12 mouse cellular contexts compared by ENCODE assay signal in genomic region chr3:122208296-122209225, GRCm38 (mm10). TPM values are rescaled to one million over a fixed set of nuclear protein-coding genes. Genes with fewer than 3 reads are reported as not detected.
DNase-seq lines count a peak whose midpoint lies in the region; ATAC-seq and TF ChIP-seq lines count a peak whose summit lies in the region.
"Had no signal": no experiment of that assay in that cellular context is flagged by ENCODE, and none has a peak within 500 bp of the region (broad histone marks: within the 10 kb centered on the region; RNA-seq: fewer than 3 reads in every experiment).

No protein-coding gene starts in this region.

- intact Hi-C loops in gastrocnemius, adult 2 months (cut with DNase I) = no loop called here

- H3K9ac ChIP-seq in intestine, embryonic 16.5 days (ENCODE audit: low read depth, low read length) = no peak overlapping the region
- H3K9ac ChIP-seq in intestine, embryonic 15.5 days = no peak overlapping the region
- H3K9ac ChIP-seq in midbrain, embryonic 11.5 days (ENCODE audit: low read length) = no peak overlapping the region
- no peak overlapping the region for H3K9ac ChIP-seq in intestine, postnatal 0 days (ENCODE audit: low read depth, low read length)

- TF ChIP-seq CTCF in intestine, postnatal 0 days (IDR thresholded peaks at IDR 0.05; ENCODE audit: low read depth) = no peak
- no peak for TF ChIP-seq CTCF in gastrocnemius, adult 2 months (IDR thresholded peaks at IDR 0.05)

- H3K27me3 ChIP-seq in intestine, embryonic 16.5 days (replicated peaks; ENCODE audit: control insufficient read depth, insufficient read depth, low read length) = no peaks in the 10 kb centered on the region
- no peaks in the 10 kb centered on the region for H3K27me3 ChIP-seq in intestine, embryonic 15.5 days (replicated peaks)
- H3K27me3 ChIP-seq in midbrain, embryonic 11.5 days (ENCODE audit: control insufficient read depth, insufficient read depth, low read length) = no peaks in the 10 kb centered on the region
- H3K27me3 ChIP-seq in midbrain, embryonic 10.5 days (ENCODE audit: low read depth, poor library complexity, severe bottlenecking) = no peaks in the 10 kb centered on the region
- H3K27me3 ChIP-seq in intestine, postnatal 0 days (replicated peaks; ENCODE audit: control insufficient read depth, insufficient read depth, low read length) = no peaks in the 10 kb centered on the region

- no peaks in the 10 kb centered on the region for H3K9me3 ChIP-seq in intestine, embryonic 16.5 days (ENCODE audit: control insufficient read depth, low read length)
- H3K9me3 ChIP-seq in intestine, embryonic 15.5 days = no peaks in the 10 kb centered on the region
- H3K9me3 ChIP-seq in midbrain, embryonic 11.5 days (ENCODE audit: control insufficient read depth, low read length) = no peaks in the 10 kb centered on the region
- no peaks in the 10 kb centered on the region for H3K9me3 ChIP-seq in midbrain, embryonic 10.5 days (replicated peaks)
- no peaks in the 10 kb centered on the region for H3K9me3 ChIP-seq in intestine, postnatal 0 days (ENCODE audit: control insufficient read depth)

- WGBS in intestine, embryonic 16.5 days = 77% methylated on average over 15 of the region's 15 CpGs
- 73% methylated on average over 15 of the region's 15 CpGs for WGBS in intestine, embryonic 15.5 days
- WGBS in midbrain, embryonic 11.5 days = 91% methylated on average over 15 of the region's 15 CpGs
- whole genome bisulfite sequencing in midbrain, embryonic 10.5 days = 90% methylated on average over 15 of the region's 15 CpGs
- 64% methylated on average over 15 of the region's 15 CpGs for WGBS in intestine, postnatal 0 days

- no peak overlapping the region for H3K4me3 ChIP-seq in intestine, embryonic 16.5 days (ENCODE audit: low read length)
- H3K4me3 ChIP-seq in intestine, embryonic 15.5 days (replicated peaks) = no peak overlapping the region
- no peak overlapping the region for H3K4me3 ChIP-seq in midbrain, embryonic 11.5 days (ENCODE audit: low read depth, low read length)
- no peak overlapping the region for H3K4me3 ChIP-seq in midbrain, embryonic 10.5 days
- no peak overlapping the region for H3K4me3 ChIP-seq in intestine, postnatal 0 days (ENCODE audit: low read depth, low read length)
- H3K4me3 ChIP-seq in gastrocnemius, adult 2 months = no peak overlapping the region

- H3K4me2 ChIP-seq in intestine, embryonic 16.5 days (ENCODE audit: low read depth, low read length) = no peak overlapping the region
- no peak overlapping the region for H3K4me2 ChIP-seq in intestine, embryonic 15.5 days (replicated peaks)
- no peak overlapping the region for H3K4me2 ChIP-seq in midbrain, embryonic 11.5 days
- peak overlapping the region; percentile 13; the same call in 1 of the 2 replicates for H3K4me2 ChIP-seq in intestine, postnatal 0 days (replicated peaks; ENCODE audit: low read depth)

- ATAC-seq in intestine, embryonic 16.5 days = no peak
- ATAC-seq in intestine, embryonic 15.5 days = no peak
- ATAC-seq in midbrain, embryonic 11.5 days (ENCODE audit: low FRiP score) = no peak
- ATAC-seq in intestine, postnatal 0 days = no peak

- peaks cover 9% of the 10 kb centered on the region; the same call in 1 of the 2 replicates for H3K4me1 ChIP-seq in intestine, embryonic 16.5 days (ENCODE audit: control insufficient read depth, insufficient read depth, low read length)
- 0 out of 2 replicates have a peak, but pooled peaks cover 3% of the 10 kb centered on the region for H3K4me1 ChIP-seq in intestine, embryonic 15.5 days (replicated peaks)
- no peaks in the 10 kb centered on the region for H3K4me1 ChIP-seq in midbrain, embryonic 11.5 days (ENCODE audit: control insufficient read depth, insufficient read depth, low read length)
- H3K4me1 ChIP-seq in midbrain, embryonic 10.5 days = peaks cover 12% of the 10 kb centered on the region; the same call in 1 of the 2 replicates
- 0 out of 2 replicates have a peak, but pooled peaks cover 10% of the 10 kb centered on the region for H3K4me1 ChIP-seq in intestine, postnatal 0 days (replicated peaks; ENCODE audit: control insufficient read depth, insufficient read depth, low read length)

- no peaks in the 10 kb centered on the region for H3K36me3 ChIP-seq in intestine, embryonic 16.5 days (ENCODE audit: control insufficient read depth, insufficient read depth, low read length)
- H3K36me3 ChIP-seq in intestine, embryonic 15.5 days = no peaks in the 10 kb centered on the region
- H3K36me3 ChIP-seq in midbrain, embryonic 11.5 days (ENCODE audit: control insufficient read depth, insufficient read depth, low read length) = no peaks in the 10 kb centered on the region
- no peaks in the 10 kb centered on the region for H3K36me3 ChIP-seq in midbrain, embryonic 10.5 days
- no peaks in the 10 kb centered on the region for H3K36me3 ChIP-seq in intestine, postnatal 0 days (ENCODE audit: control insufficient read depth, insufficient read depth)

- DNase-seq in midbrain, embryonic 11.5 days (ENCODE audit: low spot score, missing footprints) = peak; percentile 79
- no peak for DNase-seq in midbrain, embryonic 10.5 days (ENCODE audit: low spot score)
- no peak for DNase-seq in thymus, postnatal 0 days (ENCODE audit: low spot score)
- DNase-seq in embryo, embryonic 10 days (ENCODE audit: low spot score) = no peak
- DNase-seq in gastrocnemius, adult 2 months = no peak
- DNase-seq: gastrocnemius, postnatal 14 days; heart, postnatal 14 days; spleen, adult 18-20 months; thymus, adult 2 months had no signal

- H3K27ac ChIP-seq in intestine, embryonic 16.5 days (ENCODE audit: low read length) = peak overlapping the region; percentile 1; the same call in 1 of the 2 replicates
- no peak overlapping the region for H3K27ac ChIP-seq in intestine, embryonic 15.5 days
- no peak overlapping the region for H3K27ac ChIP-seq in midbrain, embryonic 11.5 days (ENCODE audit: low read depth, low read length)
- no peak overlapping the region for H3K27ac ChIP-seq in midbrain, embryonic 10.5 days (replicated peaks)
- H3K27ac ChIP-seq in intestine, postnatal 0 days (ENCODE audit: low read depth, low read length) = no peak overlapping the region; the same call in 1 of the 2 replicates
- no peak overlapping the region for H3K27ac ChIP-seq in gastrocnemius, adult 2 months

RNA-seq across cellular contexts. Expression of gene Gclm, which starts 36.8 kb away (rescaled TPM):
- 84.7 and 122 TPM in 2 replicates for polyA plus RNA-seq in intestine, embryonic 16.5 days (2015; fragmentation: Nextera tagmentation; extraction: Ambion mirVana)
- polyA plus RNA-seq in intestine, embryonic 15.5 days (2015; fragmentation: Nextera tagmentation; extraction: Ambion mirVana) = 97.7 TPM in 2 replicates
- 56.7 and 61.0 TPM in 2 replicates for polyA plus RNA-seq in midbrain, embryonic 11.5 days (2014; fragmentation: Nextera tagmentation; extraction: Ambion mirVana)
- polyA plus RNA-seq in midbrain, embryonic 10.5 days (2016; fragmentation: Nextera tagmentation; extraction: Ambion mirVana) = 44.6 and 52.5 TPM in 2 replicates
- polyA plus RNA-seq in intestine, postnatal 0 days (2015; fragmentation: Nextera tagmentation; extraction: Ambion mirVana) = 382 and 400 TPM in 2 replicates
- 53.6 and 63.7 TPM in 2 replicates for polyA plus RNA-seq in thymus, postnatal 0 days (2015; fragmentation: Nextera tagmentation; extraction: Ambion mirVana)
- 10 to 100 TPM; 34.3 to 48.7 TPM for total RNA-seq in gastrocnemius, adult 2 months (2021)
